Mouse (Mus musculus) forebrain, embryonic 15.5 days (tissue): ENCODE data around the gene Kndc1. TPM values are rescaled to one million over a fixed set of nuclear protein-coding genes. Genes with fewer than 3 reads are reported as not detected.

Experiments used
- ATAC-seq: fragments of 200-750 bp; cut with Nextera tagmentation; replicated peaks from 2 replicates; pipeline ENCODE4 v1.8.0; 2017; ENCODE audit warnings: mild to moderate bottlenecking, moderate TSS enrichment, moderate library complexity
- H3K27ac ChIP-seq: fragments of 300-500 bp; sonication (generic); replicated peaks from 2 replicates; pipeline ENCODE4 v1.5.1; 2015; ENCODE audit warnings: mild to moderate bottlenecking, inconsistent platforms
- H3K27me3 ChIP-seq: fragments of 300-500 bp; sonication (generic); 2 replicates; pipeline ENCODE4 v1.6.1; 2015; ENCODE audit warnings: inconsistent platforms
- H3K36me3 ChIP-seq: fragments of 300-500 bp; sonication (generic); 2 replicates; pipeline ENCODE4 v1.6.1; 2015; ENCODE audit warnings: mild to moderate bottlenecking, inconsistent platforms
- H3K4me1 ChIP-seq: fragments of 300-500 bp; sonication (generic); 2 replicates; pipeline ENCODE4 v1.6.1; 2015; ENCODE audit warnings: inconsistent platforms
- H3K4me2 ChIP-seq: fragments of 300-500 bp; sonication (generic); replicated peaks from 2 replicates; pipeline ENCODE4 v1.6.1; 2015; ENCODE audit warnings: mild to moderate bottlenecking, inconsistent platforms
- H3K4me3 ChIP-seq: fragments of 300-500 bp; sonication (generic); 2 replicates; pipeline ENCODE4 v1.5.1; 2015; ENCODE audit warnings: mild to moderate bottlenecking, inconsistent platforms
- H3K9ac ChIP-seq: fragments of 300-500 bp; sonication (generic); replicated peaks from 2 replicates; pipeline ENCODE4 v1.6.1; 2015; ENCODE audit warnings: mild to moderate bottlenecking, inconsistent platforms
- H3K9me3 ChIP-seq: fragments of 300-500 bp; sonication (generic); 2 replicates; pipeline ENCODE4 v1.6.1; 2016; ENCODE audit warnings: inconsistent platforms
- WGBS: fragments of 180-500 bp; shearing (Covaris S2); methylation state at CpG from one replicate; pipeline ENCODE4 v1.1.7; 2015; ENCODE audit warnings: mixed read lengths; 5-methylcytosine and 5-hydroxymethylcytosine counted together
- microRNA counts: library from miRNA; unstranded; fragments of <30 nt; microRNA quantifications from one replicate; lab custom pipeline; 2016
- microRNA-seq: library from miRNA; unstranded; fragments of <30 nt; microRNA quantifications from one replicate; pipeline ENCODE4, GENCODE M21; 2016
- polyA plus RNA-seq: library from polyadenylated mRNA; unstranded; fragments of >200 nt; fragmentation: Nextera tagmentation; extraction: Ambion mirVana; gene quantifications from 2 replicates; pipeline ENCODE4 v1.2.1, GENCODE M21; 2015

Kndc1 gene
- polyA plus RNA-seq, 1 experiment from 2014 or later = 5.1 TPM

DNA sequence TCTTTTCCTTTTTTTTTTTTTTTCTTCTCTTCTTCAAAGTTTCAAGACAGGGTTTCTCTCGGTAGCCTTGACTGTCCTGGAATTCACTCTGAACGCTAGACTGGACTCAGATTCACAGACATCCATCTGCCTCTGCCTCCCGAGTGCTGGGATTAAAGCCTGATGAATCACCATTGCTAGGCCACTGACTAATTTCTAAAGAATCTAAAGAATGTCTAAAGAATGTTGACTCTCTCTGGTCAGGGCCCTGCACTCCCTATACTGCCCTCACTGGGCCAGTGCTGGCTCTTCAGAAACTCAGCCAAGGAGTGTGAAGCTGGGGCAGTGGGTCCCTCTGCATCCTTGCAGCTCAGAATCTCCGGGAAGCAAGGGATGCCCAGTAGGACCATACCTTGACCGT, 81.0 kb downstream of the Kndc1 start:
- Histone ChIP-seq H3K4me3 (no peak overlapping the region), H3K9me3 (no peaks in the 10 kb centered on the region), H3K27ac (no peak overlapping the region), H3K4me2 (no peak overlapping the region), H3K27me3 (0 out of 2 replicates have a peak, but pooled peaks cover 3% of the 10 kb centered on the region), H3K36me3 (no peaks in the 10 kb centered on the region), H3K4me1 (peaks cover 12% of the 10 kb centered on the region), H3K9ac (no peak overlapping the region)
- WGBS = 47% methylated on average over 5 of the region's 5 CpGs
- ATAC-seq = no peak

DNA sequence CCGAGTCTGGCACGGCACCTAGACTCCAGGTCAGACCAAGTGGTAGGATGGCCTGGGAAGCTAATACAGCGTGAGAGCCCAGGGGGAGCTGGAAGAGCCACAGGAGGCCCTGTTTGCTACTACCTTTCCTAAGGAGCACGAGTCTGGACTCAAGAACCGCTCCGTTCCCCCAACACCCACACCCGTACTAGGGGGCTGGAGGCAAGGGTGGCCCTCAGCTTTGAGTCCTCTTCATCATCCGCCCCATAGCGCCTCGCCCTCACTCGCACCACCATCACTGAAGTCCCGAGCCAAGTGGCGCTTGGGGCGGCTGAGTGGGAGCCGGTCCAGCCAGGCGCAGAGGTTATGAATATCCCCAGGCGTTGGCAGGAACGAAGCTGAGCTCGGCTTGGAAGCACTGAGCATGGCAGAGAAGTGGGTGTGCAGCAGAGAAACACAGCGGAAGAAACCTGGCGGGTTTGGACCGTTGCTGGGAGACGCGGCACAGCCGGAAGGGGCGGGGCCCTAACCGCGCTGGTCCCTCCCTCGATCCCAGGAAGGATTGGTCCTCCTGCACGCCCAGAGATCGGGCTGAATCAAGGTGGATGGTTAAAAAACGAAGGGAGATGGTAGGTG, 83.9 kb downstream of the Kndc1 start, which contains the start of gene 6430531B16Rik:
6430531B16Rik (minus strand) TSS at position 478 of the 615 bp plus-strand sequence.
- H3K27ac ChIP-seq = peak within 1 kb of the TSS; percentile 70
- WGBS = 4% methylated on average over 32 of the region's 32 CpGs

DNA sequence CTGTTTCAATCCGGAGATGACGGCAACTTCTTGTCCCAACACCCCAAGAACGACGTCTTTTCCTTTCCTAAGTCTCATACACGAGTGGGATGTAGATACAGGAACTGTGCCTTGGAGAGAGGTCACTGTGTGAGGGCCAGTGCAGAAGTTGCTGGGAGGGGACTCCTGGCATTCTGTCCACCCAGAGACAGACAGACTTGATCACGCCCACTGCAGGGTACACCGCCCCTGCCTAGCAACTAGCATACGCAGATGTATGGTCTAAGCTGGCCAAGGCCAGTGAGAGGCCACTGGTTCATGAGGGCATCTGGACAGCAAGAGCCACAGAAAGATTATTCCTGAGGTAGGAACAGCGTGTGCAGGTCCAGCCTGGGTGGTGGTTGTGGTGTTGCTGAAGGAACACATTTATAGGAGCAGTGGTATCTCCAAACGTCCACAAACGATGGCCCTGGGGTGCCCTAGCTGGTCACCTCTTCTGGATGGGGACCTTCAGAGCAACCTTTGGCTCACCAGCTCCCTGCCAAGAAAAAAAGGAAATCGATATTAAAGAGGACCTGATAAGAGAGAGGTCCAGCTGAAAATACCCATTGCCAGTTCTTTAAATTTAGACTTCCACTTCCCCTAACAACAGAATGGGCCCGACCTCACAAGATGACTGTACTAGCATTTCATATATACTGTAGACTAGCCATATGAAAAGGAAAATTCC, 84.7 kb downstream of the Kndc1 start:
- H3K27ac ChIP-seq = no peak overlapping the region
- 40% methylated on average over 13 of the region's 13 CpGs for WGBS
- H3K27me3 ChIP-seq = 0 out of 2 replicates have a peak, but pooled peaks cover 3% of the 10 kb centered on the region
- no peaks in the 10 kb centered on the region for H3K9me3 ChIP-seq
- no peaks in the 10 kb centered on the region for H3K36me3 ChIP-seq
- H3K4me3 ChIP-seq = peak overlapping the region; percentile 67
- peak overlapping the region; percentile 66 for H3K9ac ChIP-seq
- H3K4me1 ChIP-seq = peaks cover 12% of the 10 kb centered on the region
- H3K4me2 ChIP-seq = peak overlapping the region; percentile 91
- ATAC-seq = peak; percentile 51

More for the DNA sequence above, 83.9 kb downstream of the Kndc1 start, which contains the start of gene 6430531B16Rik:
- Histone ChIP-seq H3K27me3 (0 out of 2 replicates have a peak, but pooled peaks cover 3% of the 10 kb centered on the region), H3K36me3 (no peaks in the 10 kb centered on the region), H3K4me2 (peak within 1 kb of the TSS; percentile 91), H3K9me3 (no peaks in the 10 kb centered on the region), H3K9ac (peak within 1 kb of the TSS; percentile 66), H3K4me3 (peak within 1 kb of the TSS; percentile 67), H3K4me1 (peaks cover 12% of the 10 kb centered on the region)
- ATAC-seq = peak; percentile 97

DNA sequence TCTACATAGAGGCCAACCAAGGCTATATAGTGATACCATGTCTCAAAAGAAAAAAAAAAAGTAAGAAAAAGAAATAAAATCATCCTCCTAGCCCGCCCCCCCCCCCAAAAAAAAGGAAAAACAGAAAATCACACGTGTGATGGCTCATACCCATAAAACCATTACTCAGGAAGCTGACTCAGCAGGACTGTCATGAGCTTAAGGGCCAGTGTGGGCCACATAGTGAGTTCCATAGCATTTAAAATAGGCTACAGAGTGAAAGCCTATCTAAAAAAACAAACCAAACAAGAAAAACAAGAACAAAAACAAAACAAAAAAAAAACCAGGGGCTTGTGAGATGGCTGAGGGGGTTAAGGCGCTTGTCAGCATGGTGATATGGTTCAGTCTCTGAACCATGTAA, 86.3 kb downstream of the Kndc1 start:
- H3K27me3 ChIP-seq = 0 out of 2 replicates have a peak, but pooled peaks cover 3% of the 10 kb centered on the region
- H3K27ac ChIP-seq = no peak overlapping the region
- WGBS = 52% methylated on average over 3 of the region's 3 CpGs
- no peaks in the 10 kb centered on the region for H3K36me3 ChIP-seq
- H3K9ac ChIP-seq = no peak overlapping the region
- no peak overlapping the region for H3K4me2 ChIP-seq
- H3K9me3 ChIP-seq = no peaks in the 10 kb centered on the region
- H3K4me3 ChIP-seq = no peak overlapping the region
- peaks cover 12% of the 10 kb centered on the region for H3K4me1 ChIP-seq
- no peak for ATAC-seq

DNA sequence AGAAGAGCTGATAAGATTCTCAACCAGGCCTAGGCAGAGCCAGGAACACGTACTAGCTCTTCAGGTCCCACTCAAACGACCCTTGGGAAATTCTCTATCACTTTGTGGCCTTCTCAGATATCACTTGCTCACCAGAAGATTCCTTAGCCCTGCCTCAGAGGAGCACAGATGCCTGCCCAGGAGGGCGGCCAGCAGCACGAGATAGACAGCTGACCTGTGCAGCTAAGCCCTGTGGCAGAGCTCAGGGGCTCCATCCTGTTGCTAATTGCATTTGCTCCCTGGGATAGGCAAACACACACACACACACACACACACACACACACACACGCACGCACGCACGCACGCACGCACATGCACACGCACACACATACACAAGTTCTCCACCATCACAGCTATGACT, 87.6 kb downstream of the Kndc1 start:
- Histone ChIP-seq H3K36me3 (no peaks in the 10 kb centered on the region), H3K9me3 (no peaks in the 10 kb centered on the region), H3K4me2 (no peak overlapping the region), H3K9ac (no peak overlapping the region), H3K4me1 (peaks cover 12% of the 10 kb centered on the region), H3K27ac (no peak overlapping the region), H3K4me3 (no peak overlapping the region), H3K27me3 (0 out of 2 replicates have a peak, but pooled peaks cover 1% of the 10 kb centered on the region)
- WGBS = 88% methylated on average over 11 of the region's 11 CpGs
- ATAC-seq = no peak

DNA sequence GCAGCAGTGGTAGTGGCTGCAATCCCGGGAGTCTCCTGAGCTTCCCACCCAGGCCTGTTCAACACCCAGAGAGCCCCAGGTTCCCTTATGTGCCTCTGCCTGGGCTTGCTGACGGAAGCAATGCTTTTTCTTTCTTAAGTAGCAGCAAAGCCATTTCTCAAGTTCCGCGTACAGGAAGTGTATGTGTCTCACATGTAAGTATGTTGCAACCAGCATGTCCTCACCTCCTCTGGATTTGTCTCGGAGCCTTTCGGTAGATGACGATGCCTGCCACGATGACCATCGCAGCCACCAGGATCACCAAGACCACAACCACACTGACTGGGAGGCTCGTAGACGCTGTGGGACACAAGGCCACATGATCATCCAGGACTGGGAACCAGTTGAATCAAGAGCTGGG, 90.0 kb downstream of the Kndc1 start:
- Histone ChIP-seq H3K9ac (no peak overlapping the region), H3K27ac (no peak overlapping the region), H3K4me1 (no peaks in the 10 kb centered on the region), H3K4me2 (no peak overlapping the region), H3K27me3 (no peaks in the 10 kb centered on the region), H3K36me3 (no peaks in the 10 kb centered on the region), H3K4me3 (no peak overlapping the region), H3K9me3 (no peaks in the 10 kb centered on the region)
- 93% methylated on average over 11 of the region's 11 CpGs for WGBS
- no peak for ATAC-seq

DNA sequence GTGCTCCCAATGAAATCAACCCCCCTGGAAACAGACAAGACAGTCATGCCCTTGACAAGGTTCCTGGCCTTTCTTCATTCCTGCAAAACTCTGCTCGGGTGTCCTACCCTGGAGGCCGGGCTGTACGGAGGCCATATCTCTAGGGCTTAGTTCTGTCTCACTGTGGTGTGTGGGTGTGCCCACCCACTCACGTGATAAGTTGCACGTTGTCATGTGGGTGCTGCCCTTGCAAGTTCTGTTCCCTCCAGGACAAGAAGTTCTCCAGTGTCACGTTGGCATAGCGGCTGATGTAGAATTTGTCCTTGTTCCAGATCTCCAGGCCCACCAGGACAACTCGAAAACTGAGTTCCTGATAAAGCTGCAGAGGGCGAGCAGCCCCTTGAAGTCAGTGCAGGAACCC, 93.8 kb downstream of the Kndc1 start:
- Histone ChIP-seq H3K4me2 (no peak overlapping the region), H3K9me3 (no peaks in the 10 kb centered on the region), H3K27ac (no peak overlapping the region), H3K4me3 (no peak overlapping the region), H3K4me1 (no peaks in the 10 kb centered on the region), H3K27me3 (no peaks in the 10 kb centered on the region), H3K9ac (no peak overlapping the region), H3K36me3 (no peaks in the 10 kb centered on the region)
- ATAC-seq = no peak
- 94% methylated on average over 9 of the region's 9 CpGs for WGBS

DNA sequence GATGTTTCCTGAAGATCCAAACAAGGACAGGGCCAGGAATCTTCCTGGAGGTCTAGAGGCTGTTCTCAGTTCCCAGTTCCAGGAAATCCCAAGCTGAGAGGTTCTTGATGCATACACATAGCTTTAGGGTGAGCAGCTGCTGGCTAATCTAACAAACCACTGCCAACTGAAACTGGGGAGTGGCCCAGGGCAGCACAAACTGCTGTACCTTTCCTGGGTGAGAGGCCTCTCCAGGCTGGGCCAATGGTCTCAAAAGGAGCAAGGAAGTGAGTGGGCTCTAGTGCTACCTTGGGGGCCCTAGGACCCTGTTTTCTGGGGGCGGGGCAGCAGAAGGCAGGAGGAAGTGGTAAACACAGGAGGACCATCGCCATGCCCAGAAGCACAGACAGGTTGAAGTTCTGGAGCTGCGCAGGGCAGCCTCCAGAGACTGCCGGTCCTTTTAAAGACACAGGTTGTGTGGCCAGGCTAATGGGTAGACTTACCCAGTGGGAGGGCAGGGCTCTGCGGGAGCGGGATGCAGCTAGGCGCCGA, 96.4 kb downstream of the Kndc1 start:
- no peaks in the 10 kb centered on the region for H3K9me3 ChIP-seq
- H3K27me3 ChIP-seq = no peaks in the 10 kb centered on the region
- no peak for ATAC-seq
- H3K4me2 ChIP-seq = no peak overlapping the region
- H3K27ac ChIP-seq = no peak overlapping the region
- H3K4me1 ChIP-seq = no peaks in the 10 kb centered on the region
- WGBS = 59% methylated on average over 8 of the region's 8 CpGs
- no peak overlapping the region for H3K4me3 ChIP-seq
- peaks cover 11% of the 10 kb centered on the region for H3K36me3 ChIP-seq
- no peak overlapping the region for H3K9ac ChIP-seq

MicroRNAs encoded within 50 kb of the gene (microRNA counts, 519-probe panel; counts per million panel counts)
- 1,809 counts per million, percentile 15 among the panel's probes with 10 or more counts for microRNA mmu-miR-202-3p (lab: Ali Mortazavi, UCI)
- microRNA mmu-miR-202-5p (lab: Ali Mortazavi, UCI) = 2,418 counts per million, percentile 49 among the panel's probes with 10 or more counts

Small RNA genes within 50 kb of the gene (microRNA-seq; reads per million reads assigned to microRNA genes)
- gene Mir202 = 0.66 reads per million
- gene Mir7062 = not detected
- not detected for gene mmu-mir-7686

Other genes with a start within 250 kb of the Kndc1 start
- gene Cfap46, start 210.9 kb upstream of the Kndc1 start, polyA plus RNA-seq = 0.91 and 2.9 TPM in 2 replicates
- 11.8 and 12.3 TPM in 2 replicates for gene Adgra1, start 60.5 kb upstream of the Kndc1 start, polyA plus RNA-seq
- gene Utf1, start 49.1 kb downstream of the Kndc1 start, polyA plus RNA-seq = not detected in 2 replicates
- gene 6430531B16Rik, start 84.1 kb downstream of the Kndc1 start, polyA plus RNA-seq = 0.64 and 0.99 TPM in 2 replicates
- 3.1 and 3.9 TPM in 2 replicates for gene Adam8, start 97.9 kb downstream of the Kndc1 start, polyA plus RNA-seq
- gene Zfp511, start 141.7 kb downstream of the Kndc1 start, polyA plus RNA-seq = 55.8 and 56.6 TPM in 2 replicates
- gene Tubgcp2, start 142.0 kb downstream of the Kndc1 start, polyA plus RNA-seq = 69.0 and 69.2 TPM in 2 replicates
- 0.73 TPM in 2 replicates for gene Msx3, start 154.4 kb downstream of the Kndc1 start, polyA plus RNA-seq
- gene Caly, start 187.9 kb downstream of the Kndc1 start, polyA plus RNA-seq = 108 and 117 TPM in 2 replicates
- gene Prap1, start 198.7 kb downstream of the Kndc1 start, polyA plus RNA-seq = not detected in 2 replicates
- 18.5 and 18.9 TPM in 2 replicates for gene Fuom, start 207.7 kb downstream of the Kndc1 start, polyA plus RNA-seq
- 7.5 and 8.6 TPM in 2 replicates for gene Paox, start 221.1 kb downstream of the Kndc1 start, polyA plus RNA-seq
- 112 and 120 TPM in 2 replicates for gene Echs1, start 221.8 kb downstream of the Kndc1 start, polyA plus RNA-seq
- gene Mtg1, start 242.9 kb downstream of the Kndc1 start, polyA plus RNA-seq = 35.1 and 36.7 TPM in 2 replicates